Mouse (Mus musculus): ENCODE results near the gene Kif19a. TPM values are rescaled to one million over a fixed set of nuclear protein-coding genes. Genes with fewer than 3 reads are reported as not detected.

Gene Kif19a
- total RNA-seq, 2 experiments from 2014 or later, result 0.13 to 0.25 TPM

DNA sequence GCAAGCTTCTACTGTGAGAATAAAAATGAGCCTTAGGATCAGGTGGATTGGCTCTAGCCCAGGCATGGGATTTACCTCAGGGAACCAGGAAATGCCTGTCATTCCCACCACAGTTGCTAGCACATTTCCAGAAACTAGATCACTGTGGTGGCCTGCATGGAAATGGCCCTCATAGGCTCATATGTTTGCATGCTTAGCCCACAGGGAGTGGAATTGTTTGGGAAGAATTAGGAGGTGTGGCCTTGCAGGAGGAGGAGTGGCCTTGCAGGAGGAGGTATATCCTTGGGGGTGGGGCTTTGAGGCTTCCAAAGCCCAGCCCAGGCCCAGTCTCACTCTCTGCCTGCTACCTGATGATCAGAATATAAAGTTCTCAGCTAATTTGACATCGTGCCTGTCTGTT, 36.7 kb downstream of the Kif19a start:
- intact Hi-C loops (cut with DNase I), result no loop called here
- no peak for DNase-seq (ENCODE audit: low spot score)

DNA sequence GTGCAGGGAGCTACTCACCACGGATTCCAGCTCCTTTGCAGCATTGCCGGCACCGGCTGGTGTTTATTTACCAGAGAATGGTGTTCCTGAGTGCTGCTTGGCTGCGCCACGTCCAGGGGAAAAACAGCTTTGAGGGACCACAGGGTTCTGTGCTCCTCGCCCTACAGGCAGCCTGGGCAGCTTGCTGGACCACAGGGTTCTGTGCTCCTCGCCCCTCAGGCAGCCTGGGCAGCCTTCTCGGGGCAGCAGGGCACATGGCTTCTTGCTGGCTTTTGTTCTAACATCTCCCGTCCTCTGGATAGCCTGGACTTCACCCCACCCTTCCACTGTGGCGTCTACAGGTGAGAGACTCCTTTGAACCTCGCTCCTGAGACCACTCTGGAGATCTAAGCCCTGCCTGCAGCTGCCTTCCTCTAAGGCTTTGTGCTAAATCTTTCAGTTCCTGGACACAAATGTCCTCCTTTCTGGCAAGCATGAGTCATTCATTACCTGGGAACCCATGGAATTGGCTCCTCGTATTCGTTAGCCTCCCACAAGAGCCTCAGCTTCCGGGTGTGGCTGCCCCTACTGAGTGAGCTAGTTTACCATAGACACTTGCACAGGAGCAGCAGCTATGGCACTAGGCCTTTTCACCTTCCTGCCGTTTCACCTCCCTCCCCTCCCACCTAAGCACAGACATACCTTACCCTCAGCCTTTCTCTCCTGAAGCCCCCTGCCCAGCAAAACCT, 37.5 kb downstream of the Kif19a start:
- no peak for DNase-seq (ENCODE audit: low spot score)
- intact Hi-C loops (cut with DNase I), result no loop called here

DNA sequence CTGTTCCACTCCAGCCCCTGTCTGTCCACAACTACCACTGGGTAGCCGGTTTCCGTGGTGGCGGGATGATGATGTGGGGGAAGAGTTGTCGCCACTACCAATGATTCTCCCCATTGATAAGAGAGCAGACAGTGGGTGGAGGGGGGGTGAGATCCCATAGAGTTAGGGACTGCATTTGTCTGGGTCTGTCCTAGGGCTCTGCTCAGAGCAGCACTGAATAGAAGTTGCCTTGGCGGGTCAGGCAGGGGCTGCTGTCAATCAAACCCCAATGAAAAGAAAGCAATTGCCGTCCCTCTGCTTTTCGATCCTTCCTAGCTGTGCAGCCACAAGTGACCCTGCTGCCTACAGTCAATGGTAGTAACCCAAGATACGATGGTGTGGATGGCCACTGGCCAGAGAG, 38.8 kb downstream of the Kif19a start:
- no peak for DNase-seq (ENCODE audit: low spot score)
- intact Hi-C loops (cut with DNase I), result no loop called here

GRCm38 (mm10) chr11:114807025-114807424, 41.8 kb downstream of the Kif19a start:
- DNase-seq (ENCODE audit: low spot score), result no peak
- intact Hi-C loops (cut with DNase I), result no loop called here

DNA sequence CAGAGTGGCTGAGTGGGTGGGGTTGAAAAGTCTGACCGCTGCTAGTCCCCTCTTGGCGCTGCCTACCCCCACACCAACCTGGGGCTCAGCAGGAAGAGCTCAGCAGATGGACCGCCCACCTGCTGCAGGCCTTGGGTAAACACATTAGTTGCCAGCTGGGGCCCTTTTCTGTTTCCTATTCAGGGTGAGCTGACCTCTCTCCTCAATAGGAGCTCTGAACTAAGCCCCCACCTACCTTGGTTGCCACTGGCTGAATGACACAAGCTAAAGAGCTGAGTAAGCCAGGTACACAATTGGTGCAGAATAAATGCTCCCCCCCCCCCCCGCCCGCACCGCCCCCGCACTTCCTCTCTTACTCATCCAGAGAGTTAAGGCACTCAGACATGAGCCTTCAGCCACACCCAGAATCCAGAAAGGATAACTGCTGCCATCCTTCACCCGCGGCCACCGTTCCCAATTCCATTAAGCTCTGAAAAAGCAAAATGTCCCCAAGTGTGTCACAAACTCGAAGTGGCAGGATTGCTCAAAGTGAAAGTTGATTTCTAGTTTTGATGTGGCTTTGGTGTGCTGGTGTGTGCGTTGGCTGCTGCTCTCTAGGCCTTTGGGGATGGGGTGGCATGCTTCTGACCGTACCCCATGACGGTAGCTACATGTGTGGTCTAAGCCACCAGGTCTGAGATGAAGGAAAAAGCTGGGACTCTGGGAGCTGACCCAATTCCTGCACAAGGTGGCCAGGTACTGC, 42.7 kb downstream of the Kif19a start:
- intact Hi-C loops (cut with DNase I), result no loop called here

DNA sequence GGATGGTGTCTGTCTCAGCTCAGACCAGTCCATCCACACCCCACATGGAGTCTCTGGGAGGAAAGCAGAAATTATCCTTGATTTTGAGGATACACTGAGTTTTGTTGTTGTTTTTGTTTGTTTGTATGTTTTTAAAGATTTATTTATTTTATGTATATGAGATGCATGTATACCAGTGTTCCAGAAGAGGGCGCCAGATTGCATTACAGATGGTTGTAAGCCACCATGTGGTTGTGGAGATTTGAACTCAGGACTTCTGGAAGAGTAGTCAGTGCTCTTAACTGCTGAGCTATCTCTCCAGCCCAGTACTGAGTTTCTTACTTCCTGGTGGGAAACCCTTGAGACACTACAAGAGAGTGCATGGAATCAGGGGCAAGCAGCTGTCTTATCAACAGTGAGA, 44.2 kb downstream of the Kif19a start:
- DNase-seq (ENCODE audit: low spot score), result no peak
- intact Hi-C loops (cut with DNase I), result no loop called here

More for the DNA sequence above, 42.7 kb downstream of the Kif19a start:
- DNase-seq (ENCODE audit: low spot score), result no peak

DNA sequence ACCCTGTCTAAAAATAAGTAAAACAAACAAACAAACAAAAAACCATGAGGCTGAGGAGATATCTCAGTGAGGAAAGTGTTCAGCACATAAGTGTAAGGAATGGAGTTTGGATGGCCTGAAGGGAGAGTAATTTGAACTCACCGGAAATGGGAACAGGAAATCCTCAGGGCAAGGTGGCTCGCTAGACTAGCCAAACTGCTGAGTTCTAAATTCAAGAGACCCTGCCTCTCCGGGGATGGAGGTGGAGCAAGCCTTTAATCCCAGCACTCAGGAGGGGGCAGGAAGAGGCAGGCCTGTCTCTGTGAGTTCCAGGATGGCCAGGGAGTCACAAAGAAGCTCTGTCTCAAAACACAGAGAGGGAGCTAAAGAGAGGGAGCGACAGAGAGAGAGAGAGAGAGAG, 45.2 kb downstream of the Kif19a start:
- DNase-seq (ENCODE audit: low spot score), result no peak
- intact Hi-C loops (cut with DNase I), result loop anchor here (10.0 kb wide), 1 partner anchor 244 kb away; no protein-coding TSS in a partner anchor

GRCm38 (mm10) chr11:114812731-114813240, 47.6 kb downstream of the Kif19a start:
- intact Hi-C loops (cut with DNase I), result loop anchor here (1.0 to 10.0 kb wide), 3 partner anchors 65 to 242 kb away; no protein-coding TSS in a partner anchor
- peak; percentile 63 for DNase-seq (ENCODE audit: low spot score)

GRCm38 (mm10) chr11:114814873-114815592, 49.8 kb downstream of the Kif19a start:
- DNase-seq (ENCODE audit: low spot score), result no peak
- intact Hi-C loops (cut with DNase I), result loop anchor here (10.0 kb wide), 1 partner anchor 240 kb away; no protein-coding TSS in a partner anchor

- intact Hi-C loops (cut with DNase I), result loop anchor here (10.0 kb wide), 1 partner anchor 238 kb away; no protein-coding TSS in a partner anchor
Observed at GRCm38 (mm10) chr11:114816934-114817333, 51.7 kb downstream of the Kif19a start.

DNA sequence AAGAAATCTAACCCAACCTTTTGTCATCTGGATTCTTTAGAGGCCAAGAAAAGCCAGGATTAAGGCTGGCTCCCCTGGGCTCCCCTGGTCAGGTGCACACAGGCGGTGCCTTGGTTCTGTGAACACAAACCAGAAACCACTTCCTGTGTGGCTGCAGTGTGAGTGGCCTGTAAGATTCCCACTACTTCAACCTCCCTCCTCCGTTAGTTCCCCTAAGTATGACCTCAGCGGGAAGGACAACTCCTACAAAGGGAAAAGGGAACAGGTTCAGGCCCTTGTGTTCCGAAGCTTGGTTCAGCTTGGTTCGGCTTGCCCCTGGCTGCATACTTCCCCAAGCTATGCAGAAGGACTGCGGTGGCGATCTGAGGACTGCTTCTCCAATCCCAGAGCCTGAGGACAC, 53.0 kb downstream of the Kif19a start:
- DNase-seq (ENCODE audit: low spot score), result no peak
- intact Hi-C loops (cut with DNase I), result loop anchor here (10.0 kb wide), 1 partner anchor 237 kb away; no protein-coding TSS in a partner anchor

More at GRCm38 (mm10) chr11:114816934-114817333, 51.7 kb downstream of the Kif19a start:
- no peak for DNase-seq (ENCODE audit: low spot score)

DNA sequence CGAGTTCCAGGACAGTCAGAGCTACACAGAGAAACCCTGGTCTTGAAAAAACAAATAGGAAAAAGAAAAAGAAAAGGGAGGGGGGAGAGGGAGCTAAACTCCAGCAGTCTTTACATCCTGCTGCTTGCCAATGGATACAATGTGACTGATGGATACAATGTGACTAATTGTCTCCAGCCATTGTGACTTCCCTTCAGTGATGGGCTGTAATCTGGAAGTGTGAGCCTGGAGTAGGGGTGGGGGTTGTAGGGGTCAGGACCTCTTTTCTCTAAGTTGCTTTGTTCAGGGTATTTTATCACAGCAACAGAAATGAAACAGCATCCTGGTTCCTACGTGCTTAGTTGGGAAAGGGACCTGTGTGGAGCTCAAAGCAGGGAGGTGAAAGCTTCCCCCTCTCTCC, 53.9 kb downstream of the Kif19a start:
- intact Hi-C loops (cut with DNase I), result loop anchor here (10.0 kb wide), 1 partner anchor 236 kb away; no protein-coding TSS in a partner anchor
- no peak for DNase-seq (ENCODE audit: low spot score)

DNA sequence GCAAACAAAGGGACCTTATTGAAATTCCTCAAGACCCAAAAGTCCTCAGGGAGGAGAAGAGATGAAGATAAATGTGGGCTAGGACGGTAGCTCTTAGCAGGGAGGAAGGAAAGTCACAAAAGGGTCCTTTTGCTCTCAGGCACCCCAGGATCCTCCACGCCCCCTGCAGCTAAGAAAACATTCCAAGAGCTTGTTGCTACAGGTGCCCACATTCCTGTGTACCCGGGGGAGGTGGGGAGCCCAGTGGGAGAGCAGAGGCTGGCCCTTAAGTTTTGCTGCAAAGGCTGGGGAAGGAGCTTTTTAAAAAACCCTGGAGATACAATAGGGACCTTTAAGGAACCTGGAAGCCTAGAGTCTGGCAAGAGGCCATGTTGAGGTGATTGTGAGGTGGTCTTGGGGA, 55.3 kb downstream of the Kif19a start:
- intact Hi-C loops (cut with DNase I), result no loop called here
- no peak for DNase-seq (ENCODE audit: low spot score)

DNA sequence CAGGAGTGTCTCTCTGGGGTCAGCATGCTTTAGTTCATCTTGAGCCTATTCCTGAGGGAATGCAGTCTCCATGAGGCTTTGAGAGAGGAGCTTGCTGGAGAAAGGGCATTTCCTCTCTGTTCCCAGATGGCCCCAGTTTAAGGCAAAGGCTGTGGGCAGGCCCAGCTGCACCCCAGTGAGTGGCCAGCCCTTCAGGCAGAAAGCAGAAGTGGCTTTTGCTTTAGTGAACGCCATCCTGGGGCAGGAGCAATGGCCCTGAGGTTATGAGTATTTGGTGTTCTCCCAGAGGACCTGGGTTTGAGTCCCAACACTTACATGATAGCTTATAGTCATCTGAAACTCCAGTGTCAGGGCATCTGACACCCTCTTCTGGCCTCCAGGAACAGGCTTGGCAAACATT, 56.1 kb downstream of the Kif19a start:
- intact Hi-C loops (cut with DNase I), result no loop called here
- DNase-seq (ENCODE audit: low spot score), result no peak

DNA sequence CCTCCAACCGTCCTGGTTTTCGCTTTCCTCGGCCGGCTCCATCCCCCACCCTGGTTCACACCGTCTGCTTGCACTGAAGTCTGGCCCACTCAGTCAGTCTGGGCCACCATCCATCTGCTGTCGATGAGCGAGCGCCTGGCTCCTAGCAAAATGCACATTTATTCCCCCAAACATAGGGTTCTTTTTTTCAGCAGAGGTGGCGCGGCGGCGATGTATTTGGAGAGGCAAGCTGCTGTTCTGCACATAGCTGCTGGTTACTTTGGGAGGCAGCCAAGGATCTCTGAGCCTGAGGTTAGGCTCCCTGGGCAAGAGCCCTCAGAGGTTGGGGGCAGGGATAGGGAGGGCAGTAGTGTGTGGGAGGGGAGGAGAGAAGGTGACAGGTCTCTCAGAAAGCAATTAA, 57.5 kb downstream of the Kif19a start:
- DNase-seq (ENCODE audit: low spot score), result no peak
- intact Hi-C loops (cut with DNase I), result no loop called here

DNA sequence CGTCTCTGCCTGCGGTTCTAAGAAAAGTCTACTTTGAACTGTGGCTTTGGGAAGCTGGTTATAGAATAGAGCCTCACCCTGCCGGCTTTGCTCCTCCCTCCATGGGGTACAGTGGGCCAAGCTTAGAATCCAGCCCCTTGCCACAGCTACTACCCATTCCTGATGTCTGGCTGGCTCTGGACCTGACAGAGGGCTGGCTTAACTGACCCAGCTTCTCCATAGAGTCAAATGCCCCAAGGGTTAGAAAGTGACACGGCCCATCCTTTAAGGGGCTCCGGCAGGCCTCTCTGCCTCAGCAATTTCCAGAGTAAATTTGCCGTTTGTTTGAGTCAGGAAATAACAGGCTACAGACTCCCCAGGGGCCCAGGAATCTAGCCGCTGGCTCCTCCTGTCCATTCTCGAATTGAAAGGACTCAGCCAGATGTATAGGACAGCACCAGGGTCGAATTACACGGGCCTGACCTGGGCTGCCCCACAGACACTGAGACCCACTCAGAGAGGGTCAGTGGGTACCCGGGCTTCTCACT, 58.1 kb downstream of the Kif19a start:
- intact Hi-C loops (cut with DNase I), result no loop called here
- DNase-seq (ENCODE audit: low spot score), result no peak

- no peak for DNase-seq (ENCODE audit: low spot score)
- intact Hi-C loops (cut with DNase I), result no loop called here
Observed at GRCm38 (mm10) chr11:114826686-114827085, 61.5 kb downstream of the Kif19a start.

GRCm38 (mm10) chr11:114829499-114830432, 64.6 kb downstream of the Kif19a start:
- peak; percentile 15 for DNase-seq (ENCODE audit: low spot score)
- intact Hi-C loops (cut with DNase I), result no loop called here

DNA sequence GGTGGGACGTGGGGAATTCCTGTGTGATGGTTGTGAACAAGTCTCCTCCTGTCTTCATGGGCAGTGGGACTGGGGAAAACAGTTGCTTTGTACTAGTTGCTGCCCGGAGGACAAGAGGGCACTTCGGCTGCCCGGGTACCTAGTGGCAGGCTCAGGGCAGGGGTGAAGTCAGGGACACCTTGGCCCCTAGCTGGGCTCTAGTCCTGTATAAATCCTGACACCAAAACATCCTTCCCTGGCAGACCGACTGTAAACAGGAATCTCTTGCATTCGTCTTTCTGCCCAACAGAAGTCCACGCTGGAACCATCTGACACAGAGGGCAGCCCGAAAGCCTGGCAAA, 65.2 kb downstream of the Kif19a start:
- intact Hi-C loops (cut with DNase I), result no loop called here
- DNase-seq (ENCODE audit: low spot score), result no peak
